Mouse (Mus musculus) hindbrain, embryonic 15.5 days (tissue): ENCODE data around the gene Zp2. TPM values are rescaled to one million over a fixed set of nuclear protein-coding genes. Genes with fewer than 3 reads are reported as not detected.

Experiments
- ATAC-seq: fragments of 200-750 bp; cut with Nextera tagmentation; 2 replicates; pipeline ENCODE4 v1.8.0; 2017; ENCODE audit warnings: low read depth, moderate number of reproducible peaks, moderate TSS enrichment; ENCODE audit not compliant: low FRiP score
- H3K27ac ChIP-seq: fragments of 300-500 bp; sonication (generic); replicated peaks from 2 replicates; pipeline ENCODE4 v1.5.1; 2015; ENCODE audit warnings: mild to moderate bottlenecking, inconsistent platforms
- H3K27me3 ChIP-seq: fragments of 300-500 bp; sonication (generic); 2 replicates; pipeline ENCODE4 v1.6.1; 2015; ENCODE audit warnings: control low read depth, inconsistent platforms
- H3K36me3 ChIP-seq: fragments of 300-500 bp; sonication (generic); 2 replicates; pipeline ENCODE4 v1.6.1; 2015; ENCODE audit warnings: control low read depth, inconsistent platforms
- H3K4me1 ChIP-seq: fragments of 300-500 bp; sonication (generic); replicated peaks from 2 replicates; pipeline ENCODE4 v1.6.1; 2015; ENCODE audit warnings: control low read depth, inconsistent platforms
- H3K4me2 ChIP-seq: fragments of 300-500 bp; sonication (generic); 2 replicates; pipeline ENCODE4 v1.6.1; 2015; ENCODE audit warnings: moderate library complexity, mild to moderate bottlenecking, inconsistent platforms
- H3K4me3 ChIP-seq: fragments of 300-500 bp; sonication (generic); 2 replicates; pipeline ENCODE4 v1.5.1; 2015; ENCODE audit warnings: mild to moderate bottlenecking, inconsistent platforms
- H3K9ac ChIP-seq: fragments of 300-500 bp; sonication (generic); 2 replicates; pipeline ENCODE4 v1.6.1; 2015; ENCODE audit warnings: inconsistent platforms
- H3K9me3 ChIP-seq: fragments of 300-500 bp; sonication (generic); 2 replicates; pipeline ENCODE4 v1.6.1; 2016; ENCODE audit warnings: control low read depth, inconsistent platforms
- WGBS: fragments of 180-500 bp; shearing (Covaris S2); methylation state at CpG from one replicate; pipeline ENCODE4 v1.1.7; 2015; 5-methylcytosine and 5-hydroxymethylcytosine counted together
- polyA plus RNA-seq: library from polyadenylated mRNA; unstranded; fragments of >200 nt; fragmentation: Nextera tagmentation; extraction: Ambion mirVana; gene quantifications from 2 replicates; pipeline ENCODE4 v1.2.1, GENCODE M21; 2015

The Zp2 gene
- polyA plus RNA-seq, 1 experiment from 2014 or later = not detected

- Histone ChIP-seq H3K9me3 (no peaks in the 10 kb centered on the region), H3K9ac (no peak overlapping the region), H3K27me3 (no peaks in the 10 kb centered on the region), H3K27ac (no peak overlapping the region), H3K4me2 (no peak overlapping the region), H3K4me1 (peaks cover 2% of the 10 kb centered on the region; the same call in 1 of the 2 replicates), H3K36me3 (no peaks in the 10 kb centered on the region), H3K4me3 (no peak overlapping the region)
- ATAC-seq = no peak
- 10% methylated on average over 7 of the region's 7 CpGs for WGBS
Observed at GRCm38 (mm10) chr7:120097845-120098244, 47.2 kb downstream of the Zp2 start.

- Histone ChIP-seq H3K27me3 (no peaks in the 10 kb centered on the region), H3K4me1 (no peaks in the 10 kb centered on the region), H3K36me3 (no peaks in the 10 kb centered on the region), H3K9ac (no peak within 1 kb of the TSS), H3K27ac (no peak within 1 kb of the TSS), H3K4me3 (no peak within 1 kb of the TSS), H3K9me3 (no peaks in the 10 kb centered on the region), H3K4me2 (no peak within 1 kb of the TSS)
- 90% methylated on average over 6 of the region's 6 CpGs for WGBS
- ATAC-seq = no peak
Observed at GRCm38 (mm10) chr7:120095180-120095579, 49.9 kb downstream of the Zp2 start, which contains the start of gene Dnah3. Dnah3 (minus strand) TSS chr7:120095280.

GRCm38 (mm10) chr7:120094216-120094615, 50.9 kb downstream of the Zp2 start:
- Histone ChIP-seq H3K9ac (no peak overlapping the region), H3K36me3 (no peaks in the 10 kb centered on the region), H3K9me3 (no peaks in the 10 kb centered on the region), H3K4me2 (no peak overlapping the region), H3K27me3 (no peaks in the 10 kb centered on the region), H3K4me3 (no peak overlapping the region), H3K27ac (no peak overlapping the region), H3K4me1 (no peaks in the 10 kb centered on the region)
- ATAC-seq = no peak
- 88% methylated on average over 3 of the region's 3 CpGs for WGBS

GRCm38 (mm10) chr7:120093033-120093432, 52.1 kb downstream of the Zp2 start:
- Histone ChIP-seq H3K27me3 (no peaks in the 10 kb centered on the region), H3K36me3 (no peaks in the 10 kb centered on the region), H3K4me2 (no peak overlapping the region), H3K9me3 (no peaks in the 10 kb centered on the region), H3K4me1 (no peaks in the 10 kb centered on the region), H3K9ac (no peak overlapping the region), H3K27ac (no peak overlapping the region), H3K4me3 (no peak overlapping the region)
- 55% methylated on average over 5 of the region's 5 CpGs for WGBS
- no peak for ATAC-seq

GRCm38 (mm10) chr7:120080177-120080576, 64.9 kb downstream of the Zp2 start:
- no peak for ATAC-seq
- no peak overlapping the region for H3K4me2 ChIP-seq
- H3K36me3 ChIP-seq = no peaks in the 10 kb centered on the region
- H3K9me3 ChIP-seq = no peaks in the 10 kb centered on the region
- no peak overlapping the region for H3K9ac ChIP-seq
- WGBS = 86% methylated on average over 3 of the region's 3 CpGs
- H3K4me1 ChIP-seq = no peaks in the 10 kb centered on the region
- no peaks in the 10 kb centered on the region for H3K27me3 ChIP-seq
- H3K27ac ChIP-seq = no peak overlapping the region
- H3K4me3 ChIP-seq = no peak overlapping the region

Other genes starting within 250 kb of the Zp2 start
- gene Lyrm1, start 249.4 kb downstream of the Zp2 start, polyA plus RNA-seq = 18.9 and 22.7 TPM in 2 replicates
- gene Dcun1d3, start 249.0 kb downstream of the Zp2 start, polyA plus RNA-seq = 17.2 and 19.5 TPM in 2 replicates
- 0.03 TPM in 1 of 2 replicates, not detected in the other for gene Dnah3, start 50.0 kb downstream of the Zp2 start, polyA plus RNA-seq
- 14.0 and 16.2 TPM in 2 replicates for gene Tmem159, start 42.9 kb downstream of the Zp2 start, polyA plus RNA-seq
- gene Anks4b, start 28.6 kb upstream of the Zp2 start, polyA plus RNA-seq = not detected in 2 replicates
- 10.3 and 13.1 TPM in 2 replicates for gene Crym, start 56.8 kb upstream of the Zp2 start, polyA plus RNA-seq
- gene Abca14, start 58.7 kb upstream of the Zp2 start, polyA plus RNA-seq = not detected in 2 replicates
- not detected in 2 replicates for gene Abca15, start 183.4 kb upstream of the Zp2 start, polyA plus RNA-seq